Mouse (Mus musculus): ENCODE results near the gene Olfr1055. TPM values are rescaled to one million over a fixed set of nuclear protein-coding genes. Genes with fewer than 3 reads are reported as not detected.
"Not testable (repeated sequence)": the region's sequence is repeated elsewhere in the genome, so short reads cannot be mapped to it uniquely, and the experiment has no call there.

Olfr1055 gene
- total RNA-seq (2022) = not detected

DNA sequence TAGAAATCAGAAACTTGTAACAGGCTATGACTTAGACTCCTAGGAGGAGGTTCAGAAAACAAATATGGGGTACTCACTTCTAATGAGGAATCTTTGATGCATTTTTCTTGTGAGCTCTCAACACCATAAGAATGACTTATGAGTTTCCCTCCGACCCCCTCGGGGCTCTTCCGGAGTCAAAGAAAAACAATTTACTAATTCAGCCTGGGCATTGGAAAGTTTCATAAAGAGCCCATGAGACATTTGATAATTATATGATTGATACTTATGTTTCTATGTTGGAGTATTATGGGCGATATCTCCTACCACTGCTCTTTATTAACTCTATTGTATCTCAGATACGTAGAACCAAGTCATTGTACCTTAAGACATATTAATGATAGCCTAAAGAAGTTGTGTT is at the start of gene Olfr1055:
Olfr1055 (minus strand) TSS at position 101 of the 400 bp plus-strand sequence.
- no peak for DNase-seq

DNA sequence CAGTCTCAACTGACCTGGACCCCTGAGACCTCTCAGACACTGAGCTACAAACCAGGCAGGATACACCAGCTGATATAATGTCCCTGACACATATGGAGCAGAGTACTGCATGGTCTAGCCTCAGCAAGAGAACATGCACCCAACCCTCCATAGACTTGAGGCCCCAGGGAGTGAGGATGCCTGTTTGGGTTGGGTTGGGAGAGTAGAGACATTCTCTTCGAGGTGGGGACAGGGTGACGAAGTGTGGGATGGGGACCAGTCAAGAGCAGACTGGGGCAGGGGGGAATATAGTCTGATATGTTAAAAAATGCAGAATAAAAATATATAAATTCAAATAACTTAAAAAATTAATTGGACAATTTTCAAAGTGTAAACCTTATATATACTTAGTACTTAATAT is 45.0 kb upstream of the Olfr1055 start:
- no peak for DNase-seq

DNA sequence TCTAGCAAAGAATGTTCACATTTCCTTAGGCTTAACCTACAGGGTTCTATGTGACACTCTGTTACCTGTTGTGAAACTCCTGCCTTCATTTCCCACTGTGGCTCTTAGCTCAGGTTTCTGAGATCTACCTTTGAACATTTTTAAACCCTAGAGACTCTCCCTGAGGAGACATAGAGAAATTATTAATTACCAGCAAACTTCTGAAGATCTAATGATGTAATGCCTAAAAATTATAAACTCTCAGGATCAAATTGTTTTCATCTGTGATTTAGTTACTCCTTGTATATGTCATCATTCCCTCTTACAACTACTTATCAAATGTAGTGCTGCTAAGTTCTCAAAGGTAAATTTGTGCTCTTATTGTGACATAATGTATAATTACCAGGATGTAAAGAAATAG is 38.4 kb upstream of the Olfr1055 start, which contains the start of gene Olfr1058:
Olfr1058 (minus strand) TSS at position 101 of the 400 bp plus-strand sequence.
- DNase-seq = not testable (repeated sequence)

DNA sequence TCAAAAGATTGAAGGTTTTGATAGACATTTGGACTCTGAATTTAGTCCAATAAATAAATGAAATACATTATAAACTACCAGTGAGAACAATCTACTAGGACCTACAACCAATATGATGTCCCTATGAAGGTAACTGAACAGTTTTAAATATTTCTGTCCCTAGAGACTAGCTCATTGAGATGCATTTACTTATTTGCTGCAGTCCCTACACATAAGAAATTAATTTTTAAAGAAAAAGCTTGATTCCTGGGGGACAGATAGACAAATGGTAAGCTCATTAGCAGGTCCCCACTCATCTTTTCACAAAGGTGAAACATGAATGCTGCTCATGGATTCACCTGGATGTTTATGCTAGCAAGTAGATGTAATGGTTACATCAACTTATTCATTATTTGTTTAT is 28.2 kb upstream of the Olfr1055 start, which contains the start of gene Olfr1057:
Olfr1057 (minus strand) TSS at position 101 of the 400 bp plus-strand sequence.
- DNase-seq = no peak

DNA sequence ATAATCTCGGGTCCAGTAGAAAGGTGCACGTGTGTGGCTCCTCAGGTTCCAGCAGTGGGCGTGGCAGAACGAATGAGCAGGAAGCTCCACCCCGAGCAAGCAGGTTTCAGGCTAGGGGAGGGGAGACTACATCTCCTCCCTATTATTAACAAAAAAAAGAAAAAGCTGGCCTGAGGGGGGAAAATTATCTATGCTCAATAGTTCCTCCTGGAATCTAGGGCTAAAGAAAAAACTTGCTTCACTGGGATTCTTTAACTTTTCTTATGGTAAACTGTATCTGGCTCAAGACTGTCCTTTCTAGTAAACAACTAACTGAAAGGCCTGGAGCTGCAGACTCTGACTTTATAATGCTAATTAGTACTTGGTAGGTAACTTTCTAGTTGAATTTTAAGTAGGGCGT is 16.3 kb upstream of the Olfr1055 start:
- DNase-seq = not testable (repeated sequence)

DNA sequence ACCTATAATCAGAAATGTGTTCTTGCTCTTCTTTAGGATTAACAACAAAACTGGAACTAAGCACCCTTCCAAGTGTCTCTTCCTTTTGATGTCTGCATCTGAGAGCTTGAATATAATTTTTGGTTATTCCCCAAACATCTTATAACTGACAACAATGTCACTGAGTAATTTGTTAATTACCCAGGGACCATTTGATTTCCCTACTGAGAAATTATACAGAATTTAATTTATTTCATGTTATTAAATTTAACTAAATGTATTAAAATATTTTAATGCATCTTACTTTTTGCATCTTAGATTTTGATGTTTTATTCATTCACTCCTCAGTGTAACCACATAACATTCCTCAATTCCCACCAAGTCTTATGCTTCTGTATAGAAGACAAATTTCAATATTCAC is 12.3 kb upstream of the Olfr1055 start, which contains the start of gene Olfr1056:
Olfr1056 (minus strand) TSS at position 101 of the 400 bp plus-strand sequence.
- no peak for DNase-seq

DNA sequence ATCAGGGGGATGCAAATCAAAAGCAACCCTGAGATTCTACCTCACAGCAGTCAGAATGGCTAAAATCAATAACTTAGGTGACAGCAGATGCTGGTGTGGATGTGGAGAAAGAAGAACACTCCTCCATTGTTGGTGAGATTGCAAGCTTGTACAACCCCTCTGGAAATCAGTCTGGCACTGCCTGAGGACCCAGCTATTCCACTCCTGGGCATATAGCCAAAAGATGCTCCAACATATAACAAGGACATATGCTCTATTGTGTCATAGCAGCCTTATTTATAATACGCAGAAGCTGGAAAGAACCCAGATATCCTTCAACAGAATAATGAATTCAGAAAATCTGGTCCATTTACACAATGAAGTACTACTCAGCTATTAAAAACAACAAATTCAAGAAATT is 1.7 kb upstream of the Olfr1055 start:
- not testable (repeated sequence) for DNase-seq

DNA sequence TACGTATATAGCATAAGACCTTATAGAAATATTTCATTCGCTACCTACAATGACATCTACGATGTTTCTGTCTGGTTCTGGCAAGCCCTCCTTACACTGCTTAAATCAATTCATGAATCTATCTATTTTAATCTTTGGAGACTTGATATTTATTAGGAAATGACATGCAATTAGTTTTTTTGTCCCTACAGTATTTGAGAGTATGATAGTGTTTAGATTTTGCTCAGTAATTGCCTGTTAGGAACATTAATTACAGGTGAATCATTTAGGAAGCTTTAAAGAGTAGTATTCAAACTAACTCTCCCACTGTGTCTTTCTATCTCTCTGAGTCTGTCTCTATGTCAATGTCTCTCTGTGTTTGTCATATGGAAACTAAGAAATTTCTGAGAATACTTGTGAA is 14.8 kb downstream of the Olfr1055 start, which contains the start of gene Olfr1054:
Olfr1054 (minus strand) TSS at position 101 of the 400 bp plus-strand sequence.
- no peak for DNase-seq

DNA sequence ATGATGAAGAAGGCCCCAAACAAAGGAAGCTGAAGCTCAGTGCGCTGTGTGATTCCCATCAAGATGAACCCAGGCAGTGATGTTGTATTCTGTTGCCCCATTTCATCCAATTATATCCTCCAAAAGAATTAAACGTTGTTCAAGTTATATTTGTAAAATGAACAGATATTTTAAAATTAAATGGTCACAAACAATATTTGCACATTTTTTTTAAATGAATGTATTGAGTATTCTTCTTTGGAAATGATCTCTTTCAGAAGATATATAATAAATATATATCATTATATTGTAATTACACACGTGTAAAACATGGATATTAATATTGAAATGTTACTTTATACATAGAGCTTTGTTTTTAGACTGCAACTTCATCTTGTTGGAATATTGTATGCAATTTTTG is 34.9 kb downstream of the Olfr1055 start, which contains the start of gene Olfr1053:
Olfr1053 (minus strand) TSS at position 101 of the 400 bp plus-strand sequence.
- DNase-seq = no peak

Other genes starting within 250 kb of the Olfr1055 start
- gene Olfr1039, start 214.4 kb downstream of the Olfr1055 start, total RNA-seq (2022) = not detected
- not detected for gene Olfr1040, start 203.6 kb downstream of the Olfr1055 start, total RNA-seq (2022)
- not detected for gene Olfr1042, start 188.4 kb downstream of the Olfr1055 start, total RNA-seq (2022)
- not detected for gene Olfr1043, start 182.8 kb downstream of the Olfr1055 start, total RNA-seq (2022)
- not detected for gene Olfr1044, start 172.5 kb downstream of the Olfr1055 start, total RNA-seq (2022)
- not detected for gene Olfr52, start 164.6 kb downstream of the Olfr1055 start, total RNA-seq (2022)
- not detected for gene Olfr1045, start 147.3 kb downstream of the Olfr1055 start, total RNA-seq (2022)
- not detected for gene Olfr1046, start 131.0 kb downstream of the Olfr1055 start, total RNA-seq (2022)
- gene Olfr1047, start 118.9 kb downstream of the Olfr1055 start, total RNA-seq (2022) = not detected
- gene Olfr1048, start 110.0 kb downstream of the Olfr1055 start, total RNA-seq (2022) = not detected
- gene Olfr1049, start 92.0 kb downstream of the Olfr1055 start, total RNA-seq (2022) = not detected
- gene Olfr1051, start 71.2 kb downstream of the Olfr1055 start, total RNA-seq (2022) = not detected
- not detected for gene Olfr1052, start 57.8 kb downstream of the Olfr1055 start, total RNA-seq (2022)
- gene Olfr1053, start 35.0 kb downstream of the Olfr1055 start, total RNA-seq (2022) = not detected
- gene Olfr1054, start 14.9 kb downstream of the Olfr1055 start, total RNA-seq (2022) = not detected
- gene Olfr1056, start 12.2 kb upstream of the Olfr1055 start, total RNA-seq (2022) = not detected
- not detected for gene Olfr1057, start 28.1 kb upstream of the Olfr1055 start, total RNA-seq (2022)
- not detected for gene Olfr1058, start 38.3 kb upstream of the Olfr1055 start, total RNA-seq (2022)
- not detected for gene Olfr1061, start 63.8 kb upstream of the Olfr1055 start, total RNA-seq (2022)
- not detected for gene Olfr1062, start 76.5 kb upstream of the Olfr1055 start, total RNA-seq (2022)
- gene Olfr1065, start 100.3 kb upstream of the Olfr1055 start, total RNA-seq (2022) = not detected
- not detected for gene Olfr1066, start 106.0 kb upstream of the Olfr1055 start, total RNA-seq (2022)
- not detected for gene Olfr228, start 137.1 kb upstream of the Olfr1055 start, total RNA-seq (2022)
- not detected for gene Olfr1076, start 158.2 kb upstream of the Olfr1055 start, total RNA-seq (2022)
- not detected for gene Olfr1079, start 192.2 kb upstream of the Olfr1055 start, total RNA-seq (2022)
- not detected for gene Olfr1080, start 208.0 kb upstream of the Olfr1055 start, total RNA-seq (2022)
- gene Olfr1082, start 248.7 kb upstream of the Olfr1055 start, total RNA-seq (2022) = not detected

Measured in adrenal gland, adult 8-10 months (tissue).